Mouse (Mus musculus) MEL-GATA-1-ER (cell line): ENCODE results near the gene Med29.
"Not testable (repeated sequence)": the region's sequence is repeated elsewhere in the genome, so short reads cannot be mapped to it uniquely, and the experiment has no call there.

Source experiments
- DNase-seq: peaks from one replicate; pipeline ENCODE4 v3.0.0-alpha.2; 2012; ENCODE audit warnings: low read depth; ENCODE audit errors: extremely low read depth

Gene Med29

DNA sequence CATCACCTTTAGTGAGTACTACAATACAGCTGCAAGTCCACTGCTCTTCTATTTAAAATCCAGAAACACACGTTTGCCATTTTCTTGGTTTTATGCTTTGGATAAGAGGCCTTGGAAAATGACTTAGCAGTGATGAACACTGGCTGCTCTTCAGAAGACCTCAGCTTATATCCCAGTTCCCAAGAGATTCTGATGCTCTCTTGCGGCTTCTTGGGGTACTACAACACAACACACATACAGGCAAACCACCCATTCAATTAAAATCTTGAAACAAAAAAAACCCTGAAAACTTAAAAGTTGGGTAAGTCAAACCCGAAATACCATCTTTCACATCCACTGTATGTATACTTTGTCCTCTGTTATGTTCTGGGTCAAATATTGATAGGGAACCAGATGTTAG is 5.5 kb upstream of the Med29 start:
- no peak for DNase-seq

DNA sequence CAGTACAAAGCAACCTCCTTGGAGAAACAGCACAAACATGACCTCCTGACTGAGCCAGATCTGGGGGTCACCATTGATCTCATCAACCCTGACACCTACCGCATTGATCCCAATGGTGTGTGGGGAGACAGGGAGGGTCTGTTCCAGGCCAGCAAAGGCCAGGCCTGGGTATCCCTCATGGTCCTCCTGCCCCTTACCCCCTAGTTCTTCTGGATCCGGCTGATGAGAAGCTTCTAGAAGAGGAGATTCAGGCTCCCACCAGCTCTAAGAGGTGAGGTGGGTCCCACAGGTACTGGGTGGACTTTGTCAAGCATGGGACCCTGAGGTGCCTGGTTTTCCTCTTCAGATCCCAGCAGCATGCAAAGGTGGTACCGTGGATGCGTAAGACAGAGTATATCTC is 2.9 kb upstream of the Med29 start:
- DNase-seq, result no peak

DNA sequence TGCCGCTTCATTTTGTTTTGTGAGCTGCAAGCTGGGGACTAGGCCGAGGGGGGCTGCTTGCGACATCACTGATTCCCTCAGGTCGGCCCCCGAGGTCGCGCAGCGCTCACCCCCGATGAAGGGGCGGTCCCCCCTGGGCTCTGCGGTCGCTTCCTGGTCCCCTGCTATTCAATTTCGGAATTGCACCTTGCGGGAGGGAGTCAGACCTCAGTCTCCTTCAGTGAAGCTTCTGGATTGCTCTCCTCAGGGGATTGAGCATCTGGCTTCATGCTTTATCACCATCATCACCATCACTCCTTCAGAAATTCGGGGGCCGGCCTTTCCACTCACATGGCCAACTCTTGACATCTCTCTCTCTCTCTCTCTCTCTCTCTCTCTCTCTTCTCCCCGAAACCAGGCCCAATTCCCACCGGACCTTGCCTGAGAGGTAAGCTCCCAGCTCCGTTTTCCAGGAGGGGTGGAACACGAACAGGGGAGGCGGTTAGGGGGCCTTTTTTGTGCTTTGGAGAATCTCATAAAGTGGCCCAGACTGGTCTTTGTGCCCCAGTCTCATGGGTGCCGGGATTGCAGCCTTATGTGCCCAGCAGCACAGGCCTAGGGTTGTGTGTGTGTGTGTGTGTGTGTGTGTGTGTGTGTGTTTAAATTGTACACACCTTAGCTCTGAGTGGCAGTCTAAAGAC is 904 bp upstream of the Med29 start:
- no peak for DNase-seq

DNA sequence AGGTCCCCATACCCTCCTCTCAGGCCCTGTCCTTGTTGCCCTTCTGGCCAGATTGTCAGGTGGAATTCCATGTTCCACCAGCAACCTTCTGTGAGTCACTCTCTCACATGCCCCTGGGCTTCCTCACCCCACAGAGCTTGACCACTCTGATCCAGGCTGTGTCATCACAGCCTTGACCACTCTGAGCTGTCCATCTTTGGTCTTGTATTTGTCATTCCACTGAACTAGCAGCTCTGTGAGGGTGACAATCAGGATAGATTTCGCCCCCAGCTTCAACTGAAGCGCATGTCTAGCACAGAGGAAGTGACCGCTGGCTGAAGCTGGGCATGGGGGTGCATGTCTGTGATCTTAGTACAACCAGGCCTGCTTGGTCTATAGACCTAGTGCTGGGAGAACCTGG is 2.2 kb downstream of the Med29 start:
- no peak for DNase-seq

DNA sequence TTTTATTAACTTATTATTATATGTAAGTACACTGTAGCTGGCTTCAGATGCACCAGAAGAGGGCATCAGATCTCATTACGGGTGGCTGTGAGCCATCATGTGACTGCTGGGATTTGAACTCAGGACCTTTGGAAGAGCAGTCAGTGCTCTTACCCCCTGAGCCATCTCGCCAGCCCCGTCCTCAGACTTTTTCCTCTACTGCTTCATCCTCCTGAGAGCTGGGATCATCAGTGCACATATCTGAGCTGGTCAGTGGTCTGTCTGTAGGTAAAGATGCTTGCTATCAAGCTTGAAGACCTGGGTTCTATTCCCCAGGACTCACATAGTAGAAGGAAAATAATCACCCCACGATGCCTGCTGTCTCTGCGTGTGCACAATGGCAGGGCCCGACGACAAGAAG is 5.1 kb downstream of the Med29 start:
- not testable (repeated sequence) for DNase-seq

DNA sequence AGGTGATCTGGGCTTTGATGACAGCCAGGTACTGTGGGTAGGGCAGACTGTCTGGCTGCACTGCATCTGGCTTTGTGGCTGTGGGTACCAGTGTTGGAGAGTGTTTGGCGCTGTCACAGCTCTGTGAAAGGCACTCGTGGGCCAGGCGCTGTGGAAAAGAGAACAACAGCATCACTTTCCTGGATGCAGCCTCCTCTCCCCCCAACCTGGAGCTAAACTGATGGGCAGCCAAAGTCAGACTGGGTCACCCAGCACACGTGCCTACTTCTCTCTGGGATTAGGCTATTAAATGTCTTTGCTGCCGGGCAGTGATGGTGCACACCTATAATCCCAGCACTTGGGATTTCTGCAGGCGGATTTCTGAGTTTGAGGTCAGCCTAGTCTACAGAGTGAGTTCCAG is 5.6 kb downstream of the Med29 start:
- DNase-seq, result not testable (repeated sequence)

DNA sequence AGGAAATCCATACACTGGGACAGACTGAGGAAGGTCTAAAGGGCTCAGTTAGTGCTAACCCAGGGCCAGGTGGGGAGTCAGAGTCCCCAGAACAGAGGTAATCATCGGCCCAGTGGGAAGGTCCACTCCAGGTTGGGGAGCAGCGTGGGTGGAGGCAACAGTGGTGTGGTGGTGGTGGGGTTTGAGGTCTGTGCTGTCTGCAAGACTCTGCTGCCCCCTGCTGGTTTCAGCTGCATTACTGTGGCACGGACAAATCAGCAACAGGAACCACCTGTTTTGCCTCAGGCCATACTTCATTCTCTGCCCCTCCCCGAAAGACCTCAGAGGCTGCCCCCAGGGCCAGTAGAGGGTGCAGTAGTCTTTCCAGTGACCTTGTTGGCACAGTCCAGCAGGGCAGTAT is 6.0 kb downstream of the Med29 start:
- DNase-seq, result no peak

DNA sequence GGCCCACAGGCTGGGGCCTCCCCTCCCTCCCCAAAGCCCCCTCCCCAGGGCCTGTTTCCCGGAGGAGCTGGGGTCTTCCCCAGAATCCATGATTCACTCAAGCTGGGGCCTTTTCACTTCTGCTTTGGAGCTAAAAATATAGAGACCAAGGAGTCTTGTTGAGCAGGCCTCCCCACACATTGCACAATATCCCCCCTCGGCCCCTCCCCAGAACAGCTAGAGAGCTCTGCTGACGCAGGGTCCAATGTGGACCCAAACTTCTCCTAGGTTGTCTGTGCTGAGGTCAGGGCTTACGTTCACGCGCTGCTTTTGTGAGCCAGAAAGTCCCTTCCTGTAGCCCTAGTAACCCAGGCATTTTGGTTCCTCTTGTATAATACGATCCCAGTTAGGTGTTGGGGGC is 6.5 kb downstream of the Med29 start:
- DNase-seq, result no peak

DNA sequence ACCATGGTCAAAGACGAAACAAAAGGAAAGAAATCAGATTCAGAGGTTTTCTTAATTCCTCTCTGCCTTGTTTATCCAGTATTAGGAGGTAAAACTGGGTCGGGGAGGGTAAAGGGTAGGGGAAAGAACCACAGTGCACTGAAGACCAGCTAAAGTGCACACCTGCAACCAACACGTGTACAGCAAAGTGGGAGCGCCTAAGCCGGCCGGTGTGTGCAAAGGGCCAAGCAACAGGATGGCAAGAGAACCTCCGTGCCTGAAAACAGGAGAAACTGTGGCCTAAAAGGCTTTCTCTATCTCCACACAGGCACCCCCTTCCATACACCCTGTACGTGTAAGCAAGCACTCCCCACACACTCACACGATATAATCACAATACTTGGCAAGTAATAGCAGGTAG is 7.3 kb downstream of the Med29 start:
- no peak for DNase-seq

DNA sequence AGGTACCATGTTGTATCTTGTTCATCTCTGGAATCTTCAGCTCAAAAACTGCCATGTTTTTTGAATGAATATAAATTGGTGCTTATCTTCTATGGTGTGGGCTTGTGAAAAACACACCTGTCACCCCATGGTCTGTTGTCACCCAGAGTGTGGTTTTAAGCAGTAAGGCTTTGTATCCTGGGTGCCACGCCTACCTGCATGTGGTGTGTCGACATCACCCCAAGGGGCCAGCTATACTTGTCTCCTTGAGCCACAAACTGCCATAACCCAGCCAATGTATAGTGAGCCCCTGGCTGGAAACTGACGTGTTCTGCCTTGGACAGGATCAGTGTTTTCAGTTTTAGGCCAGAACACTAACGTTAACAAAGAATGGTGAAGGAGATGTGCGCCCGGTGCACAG is 8.3 kb downstream of the Med29 start:
- DNase-seq, result no peak

DNA sequence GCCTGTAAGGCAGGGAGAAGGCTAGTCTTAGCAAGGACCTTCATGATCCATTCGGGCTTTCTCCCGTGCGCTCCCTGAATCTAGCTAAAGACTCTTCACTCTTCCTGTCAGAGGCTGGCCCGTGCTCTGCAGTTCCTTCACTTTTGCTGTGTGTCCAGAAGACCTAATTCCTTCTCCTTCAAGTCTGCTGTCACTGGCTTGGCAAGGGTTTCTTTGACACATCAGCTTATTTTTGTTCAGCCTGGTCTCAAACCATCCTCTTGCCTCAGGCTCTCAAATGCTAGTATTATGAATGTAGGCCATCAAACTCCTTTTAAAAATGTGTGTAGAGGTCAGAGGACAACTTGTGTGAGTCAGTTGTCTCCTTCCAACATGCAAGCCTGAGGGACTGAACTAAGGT is 8.9 kb downstream of the Med29 start:
- DNase-seq, result no peak

DNA sequence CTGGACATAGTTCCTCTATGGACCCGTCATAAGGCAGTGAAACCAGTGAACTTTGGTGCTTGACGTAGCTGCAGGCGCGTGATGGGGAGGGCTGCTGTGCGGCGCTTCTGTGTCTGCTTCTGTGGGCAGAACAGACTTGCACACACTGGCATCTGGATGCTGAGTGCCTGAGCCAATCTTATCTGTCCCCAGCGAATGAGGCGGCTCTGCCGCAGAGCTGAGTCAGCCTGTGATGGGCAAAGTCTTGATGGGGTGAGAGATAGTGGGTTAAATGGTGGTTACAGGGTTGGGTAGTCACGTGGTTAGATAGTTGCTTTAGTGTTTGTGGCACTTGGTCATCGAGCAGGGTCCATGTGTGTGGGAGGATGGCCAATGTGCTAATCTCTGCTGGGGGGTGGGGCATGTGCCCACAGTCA is 9.5 kb downstream of the Med29 start:
- no peak for DNase-seq

DNA sequence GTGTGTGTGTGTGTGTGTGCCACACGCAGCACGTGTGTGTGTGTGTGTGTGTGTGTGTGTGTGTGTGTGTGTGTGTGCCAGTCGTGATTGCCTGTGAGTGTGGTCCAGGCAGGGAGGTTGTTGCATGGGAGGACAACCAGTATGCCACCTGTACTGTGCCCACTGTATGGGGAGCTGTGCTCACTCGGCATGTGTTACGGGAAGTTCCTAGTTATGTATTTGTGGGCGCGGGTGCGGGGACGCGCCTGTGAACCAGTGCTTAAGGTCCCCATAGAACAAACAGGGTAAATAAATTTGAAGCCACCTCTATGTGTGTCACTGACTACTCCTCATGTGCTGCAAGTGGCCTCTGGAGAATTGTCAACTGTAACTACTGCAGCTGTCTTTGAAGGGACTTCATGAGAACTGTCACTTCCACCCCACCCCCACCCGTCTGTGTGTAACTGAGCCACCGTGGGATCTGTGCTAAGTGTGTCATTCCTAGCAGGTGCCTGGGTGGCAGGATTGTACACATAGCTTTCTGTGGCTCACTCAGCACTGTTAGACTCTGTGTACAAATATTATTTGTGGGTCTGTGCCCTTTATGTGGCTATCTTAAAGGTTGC is 10.1 kb downstream of the Med29 start:
- no peak for DNase-seq

DNA sequence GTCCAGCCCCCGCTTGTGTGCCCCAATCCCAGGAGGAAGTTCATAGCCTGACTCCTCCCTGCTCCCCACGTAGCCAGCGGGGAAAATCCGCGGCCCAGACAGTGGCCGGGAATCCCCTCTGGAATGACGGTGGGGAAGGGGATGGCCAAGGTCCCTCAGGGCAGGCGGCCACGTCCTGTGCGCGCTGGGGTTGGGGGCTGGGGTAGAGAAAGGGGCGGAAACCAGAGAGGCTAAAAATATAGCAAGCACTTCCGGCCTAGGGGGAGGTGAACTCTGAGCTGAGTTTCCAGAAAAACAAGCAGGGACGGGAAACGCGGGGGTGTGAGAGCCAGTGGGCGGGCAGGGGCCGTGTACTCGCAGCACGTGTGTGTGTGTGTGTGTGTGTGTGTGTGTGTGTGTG is 10.6 kb downstream of the Med29 start:
- DNase-seq, result no peak

DNA sequence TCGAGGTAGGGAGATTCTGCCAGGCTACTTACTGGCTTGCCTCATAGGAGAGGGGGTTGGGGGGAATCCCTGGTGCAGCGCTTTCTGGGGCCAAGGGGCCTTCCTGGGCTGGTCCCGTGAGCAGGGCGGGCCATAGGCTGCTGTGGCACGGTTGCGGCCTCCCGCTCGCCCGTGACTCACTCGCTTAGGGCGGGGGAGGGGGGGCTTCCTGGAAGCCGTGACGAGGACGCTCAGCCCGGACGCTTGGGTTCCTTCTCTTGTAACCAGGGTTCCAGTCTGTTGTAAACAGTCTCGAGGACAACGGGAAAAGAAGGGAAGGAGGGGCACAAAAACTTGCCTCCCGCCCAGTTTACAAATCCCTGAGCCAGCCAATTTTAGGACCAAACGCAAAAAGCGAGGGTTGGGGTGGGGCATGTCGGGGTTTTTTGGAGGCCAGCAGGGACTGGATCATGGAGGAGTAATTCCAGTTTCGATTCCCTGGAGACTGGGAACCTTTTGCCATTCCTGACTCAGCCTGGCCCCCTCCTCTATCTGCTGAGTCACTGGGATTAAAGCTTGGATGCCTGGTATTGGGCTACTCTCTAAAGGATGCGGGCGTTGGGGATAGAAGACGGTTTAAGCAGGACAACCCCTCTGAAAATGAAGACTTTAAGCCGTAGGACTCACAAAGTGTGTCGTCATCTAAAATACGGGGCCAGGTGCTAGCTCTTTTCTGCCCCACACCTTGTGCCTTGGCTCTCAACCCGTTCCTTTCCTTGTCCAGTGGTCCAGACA is 11.3 kb downstream of the Med29 start:
- no peak for DNase-seq

DNA sequence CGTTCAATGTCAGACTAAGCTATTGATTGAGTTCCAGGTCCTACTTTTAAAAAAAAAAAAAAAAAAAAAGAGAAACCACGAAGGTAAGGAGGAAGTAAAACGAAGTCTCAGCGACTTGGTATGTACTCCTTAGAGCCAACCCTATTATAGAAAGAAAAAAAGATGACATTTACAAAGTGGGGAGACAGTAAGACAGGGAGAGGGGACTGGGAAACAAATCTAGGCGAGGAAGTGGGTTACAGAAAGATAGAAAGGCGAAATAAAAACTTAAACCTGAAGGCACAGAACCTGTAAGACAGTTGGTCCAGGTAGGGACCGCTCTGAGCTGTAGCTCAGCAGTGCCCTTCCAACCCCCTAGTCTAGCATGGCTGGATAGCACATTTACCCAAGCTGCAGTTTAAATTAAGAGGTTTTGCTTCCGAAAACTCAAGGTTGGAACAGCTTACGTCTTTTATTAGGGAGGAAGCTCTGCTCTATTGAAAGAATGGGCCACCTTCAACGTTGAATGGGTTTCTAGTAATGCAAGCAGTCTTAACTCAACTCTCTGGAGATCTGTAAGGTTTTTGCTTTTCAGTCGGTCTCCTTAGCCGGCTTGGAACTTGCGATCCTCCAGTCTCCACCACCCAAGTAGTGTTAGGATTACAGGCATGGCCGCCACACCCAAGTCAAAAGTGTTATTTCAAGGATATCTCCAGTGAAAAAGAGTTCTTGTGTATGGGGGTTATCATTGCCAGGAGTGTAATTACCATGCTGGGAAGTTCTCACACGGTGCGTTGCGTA is 12.1 kb downstream of the Med29 start, which contains the start of gene Zfp36:
Gene Zfp36 (minus strand): TSS at position 17 of the 780 bp plus-strand sequence.
- DNase-seq, result no peak

DNA sequence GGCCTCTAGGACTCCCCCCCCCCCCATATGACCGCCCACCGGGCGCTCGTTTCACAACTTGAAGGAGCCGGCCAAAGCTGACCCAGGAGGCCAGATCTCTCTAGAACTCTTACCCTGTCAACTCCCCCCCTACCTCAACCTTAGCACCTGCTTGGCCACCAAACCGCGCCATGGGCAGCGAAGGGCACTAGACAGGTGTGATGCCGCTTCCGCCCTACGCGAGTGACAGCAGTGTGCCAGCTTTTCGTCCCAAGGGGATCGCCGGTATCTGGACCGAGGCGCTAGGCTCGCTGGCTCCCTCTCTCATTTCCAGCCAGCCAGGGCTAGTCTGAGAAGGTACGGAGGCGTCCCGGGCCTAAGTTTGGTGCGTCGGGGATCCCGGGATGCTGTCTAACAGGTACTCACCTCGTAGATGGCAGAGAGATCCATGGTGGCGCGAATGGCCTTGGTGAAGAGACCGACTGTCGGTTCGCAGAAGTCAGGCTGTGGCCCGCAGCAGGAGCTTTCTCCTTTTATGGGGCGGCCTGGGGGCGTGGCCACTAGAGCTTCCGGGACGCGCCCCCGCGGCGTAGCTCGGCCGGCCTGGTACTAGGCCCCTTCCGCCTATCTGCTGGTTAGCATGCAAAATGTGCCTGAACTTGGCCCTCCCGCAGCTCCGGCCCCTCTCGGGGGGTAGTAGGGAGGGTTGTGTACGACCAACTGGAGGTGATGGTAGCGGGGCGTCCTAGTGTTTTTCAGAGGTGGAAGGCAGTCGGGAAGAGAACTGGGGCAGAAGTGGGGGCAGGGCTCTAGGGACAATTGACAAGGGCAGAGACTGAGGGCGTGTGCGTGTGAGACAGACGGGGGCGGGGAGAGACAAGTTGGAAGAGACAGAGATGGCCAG is 13.5 kb downstream of the Med29 start:
- peak; percentile 71 for DNase-seq

DNA sequence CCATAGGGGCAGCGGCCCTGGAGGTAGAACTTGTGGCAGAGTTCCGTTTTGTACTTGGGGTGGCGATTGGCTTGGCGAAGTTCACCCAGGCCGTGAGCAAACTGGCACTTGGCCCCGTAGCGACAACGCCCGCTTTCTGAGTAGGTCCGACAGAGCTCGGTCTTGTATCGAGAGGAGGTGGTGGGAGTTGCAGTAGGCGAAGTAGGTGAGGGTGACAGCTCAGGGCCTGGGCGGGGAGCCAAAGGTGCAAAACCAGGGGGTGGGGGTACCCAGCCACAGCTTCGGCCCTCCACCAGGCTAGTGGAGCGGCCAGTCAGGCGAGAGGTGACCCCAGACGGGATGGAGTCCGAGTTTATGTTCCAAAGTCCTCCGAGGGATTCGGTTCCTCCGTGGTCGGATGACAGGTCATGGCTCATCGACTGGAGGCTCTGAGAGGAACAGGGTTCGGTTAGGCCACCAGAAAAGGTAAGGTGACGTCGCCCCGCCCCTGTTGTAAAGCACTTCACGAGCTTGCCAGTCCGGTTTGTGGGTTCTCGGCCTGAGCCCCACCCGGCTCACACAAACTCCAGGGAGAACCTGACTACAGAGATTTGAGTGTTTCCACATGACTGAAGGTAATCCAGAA is 14.3 kb downstream of the Med29 start:
- DNase-seq, result no peak

DNA sequence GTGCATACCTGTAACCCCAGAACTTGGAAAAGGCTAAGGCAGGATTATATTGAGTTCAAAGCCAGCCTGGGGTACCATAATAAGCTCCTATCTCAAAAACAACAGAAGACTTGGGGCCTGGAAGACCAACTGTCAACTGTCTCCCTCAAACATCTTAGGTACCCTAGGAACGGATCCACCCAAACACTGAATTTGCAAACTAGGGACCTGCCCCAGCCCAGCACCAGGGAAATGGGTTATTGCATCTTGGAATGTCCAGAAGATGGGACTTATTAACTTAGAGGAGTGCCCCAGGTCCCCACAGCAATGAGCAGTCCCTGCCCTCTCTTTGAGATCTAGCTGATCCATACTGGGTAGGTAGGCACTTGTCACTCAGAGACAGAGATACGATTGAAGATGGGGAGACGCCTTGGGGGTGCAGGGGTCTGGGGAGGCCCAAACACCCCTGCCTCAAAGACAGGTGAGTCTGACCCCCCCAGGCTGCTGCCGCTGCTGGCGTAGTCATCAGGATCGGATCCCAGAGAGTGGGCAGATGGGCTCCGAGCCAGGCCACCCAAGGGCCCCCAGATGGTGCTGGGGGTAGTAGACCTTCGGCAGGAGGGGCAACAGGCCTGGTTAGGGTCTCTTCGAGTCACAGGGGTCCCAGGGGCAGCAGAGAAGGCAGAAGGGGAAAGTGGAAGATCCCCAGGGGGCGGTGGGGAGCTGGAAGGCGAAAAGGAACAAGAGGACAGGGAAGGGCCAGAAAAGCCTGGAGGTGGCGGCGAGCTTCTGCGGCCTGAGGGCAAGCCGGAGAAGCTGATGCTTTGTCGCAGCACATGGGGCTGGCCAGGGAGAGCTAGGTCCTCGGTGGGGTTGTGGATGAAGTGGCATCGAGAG is 15.1 kb downstream of the Med29 start:
- DNase-seq, result no peak
